Mouse (Mus musculus) granulocyte monocyte progenitor cell, adult 5-6 weeks (primary cell): ENCODE measurements at regions not wholly inside any gene's neighbourhood (a gene's known extent, or its start where the extent isn't known, plus 50 kb on each side); places are given as distances from the start of the nearest gene placed in this dataset.

ENCODE experiments used
- ATAC-seq: replicated peaks from 2 replicates; pipeline ENCODE4 v1.8.0; 2016; ENCODE audit warnings: mild to moderate bottlenecking, moderate TSS enrichment, inconsistent platforms; ENCODE audit not compliant: poor library complexity, severe bottlenecking

DNA sequence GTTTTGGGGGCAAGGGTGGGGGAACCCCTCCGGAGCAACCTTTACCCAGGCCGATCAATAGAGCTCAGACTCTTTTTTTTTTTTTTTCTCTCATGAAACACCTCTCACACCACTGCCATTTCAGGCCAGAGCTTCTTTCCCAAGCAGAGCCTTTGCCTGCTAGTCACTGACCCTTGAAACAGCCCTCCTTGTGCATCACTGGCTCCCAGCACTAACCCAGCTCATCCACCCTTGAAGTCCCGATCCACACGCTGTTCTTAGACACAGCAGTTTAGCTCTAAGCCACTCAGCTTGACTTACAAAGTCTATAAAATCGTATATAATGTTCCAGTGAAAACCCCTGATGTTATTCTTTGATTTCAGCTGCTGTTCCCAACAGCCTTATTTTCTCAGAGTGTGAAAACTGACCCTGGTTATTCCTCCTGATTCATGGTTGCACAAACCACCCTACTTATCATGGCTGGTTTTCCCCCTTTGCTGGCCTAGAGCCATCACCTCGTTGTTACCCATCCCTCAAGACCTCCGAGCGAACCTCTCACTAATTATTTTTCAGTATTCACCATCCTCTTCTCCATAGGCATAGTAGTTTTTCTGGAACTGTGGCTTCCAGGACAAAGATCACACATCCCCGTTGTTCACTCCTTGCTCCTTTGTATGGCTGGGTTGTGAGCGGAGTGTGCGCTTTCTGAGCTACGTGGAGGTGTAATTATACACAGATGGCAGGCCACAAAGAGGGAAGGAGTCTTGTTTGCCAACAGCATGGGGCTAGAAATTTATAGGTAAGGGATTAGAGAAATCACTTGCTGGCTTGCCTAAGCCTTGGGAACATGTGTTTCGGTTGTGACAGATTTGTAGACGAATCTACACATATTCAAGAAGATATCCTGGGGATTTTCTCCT lies 287.6 kb upstream of the Gm10131 start:
- ATAC-seq = no peak

DNA sequence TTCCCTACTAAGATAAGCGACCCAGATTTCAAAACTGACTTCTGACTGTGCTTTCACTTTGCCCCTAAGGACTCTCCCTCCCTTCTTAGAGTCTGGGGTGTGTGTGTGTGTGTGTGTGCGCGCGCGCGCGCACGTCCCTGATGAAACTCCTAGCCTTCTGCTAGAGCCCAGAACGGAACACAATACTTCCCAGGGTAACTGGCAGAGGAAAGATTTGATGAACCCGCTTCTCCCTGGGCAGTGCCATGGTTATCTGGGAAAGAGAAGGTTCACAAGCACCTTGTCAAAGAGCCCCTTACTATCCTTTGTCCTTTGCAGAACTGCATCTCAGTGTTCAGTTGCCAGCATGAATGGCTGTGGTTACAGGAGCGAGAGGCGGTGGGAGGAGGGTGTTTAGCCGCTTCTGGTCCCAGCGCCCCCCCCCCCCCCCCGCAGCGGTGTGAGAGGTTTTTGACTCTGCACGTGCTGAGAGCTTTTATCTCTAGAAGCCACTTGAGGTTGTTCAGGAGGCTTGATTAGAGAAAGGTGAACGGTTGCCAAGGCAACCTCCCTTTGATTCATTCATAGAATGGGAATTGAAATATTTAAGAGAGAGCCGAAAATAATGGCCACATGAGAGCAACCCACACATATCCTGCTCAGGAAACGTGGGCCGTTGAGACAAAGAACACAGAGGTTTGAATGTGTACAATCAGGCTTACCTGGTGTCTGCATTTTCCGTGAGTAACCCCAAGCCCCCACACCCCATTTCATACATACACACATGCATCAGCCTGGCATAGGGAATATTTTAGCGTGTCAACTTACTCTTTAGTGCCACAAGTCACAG lies 286.3 kb upstream of the Gm10131 start:
- peak; percentile 46 for ATAC-seq

DNA sequence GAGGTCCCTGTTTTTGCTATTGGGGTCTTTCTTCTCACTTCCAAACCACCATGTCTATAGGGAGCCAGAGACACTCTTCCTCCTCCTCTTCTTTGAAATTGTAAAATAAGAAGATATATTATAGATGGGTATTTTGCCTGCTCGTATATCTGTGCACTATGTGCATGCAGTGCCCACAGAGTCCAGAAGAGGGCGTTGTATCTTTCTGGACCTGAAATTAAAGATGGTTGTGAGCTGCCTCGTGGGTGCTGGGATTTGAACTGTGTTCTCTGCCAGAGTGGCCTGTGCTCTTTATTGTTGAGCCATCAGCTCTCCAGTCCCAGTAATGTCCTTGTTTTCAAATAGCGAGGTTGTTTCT lies 285.7 kb upstream of the Gm10131 start:
- peak; percentile 37; the same call in 1 of the 2 replicates for ATAC-seq

DNA sequence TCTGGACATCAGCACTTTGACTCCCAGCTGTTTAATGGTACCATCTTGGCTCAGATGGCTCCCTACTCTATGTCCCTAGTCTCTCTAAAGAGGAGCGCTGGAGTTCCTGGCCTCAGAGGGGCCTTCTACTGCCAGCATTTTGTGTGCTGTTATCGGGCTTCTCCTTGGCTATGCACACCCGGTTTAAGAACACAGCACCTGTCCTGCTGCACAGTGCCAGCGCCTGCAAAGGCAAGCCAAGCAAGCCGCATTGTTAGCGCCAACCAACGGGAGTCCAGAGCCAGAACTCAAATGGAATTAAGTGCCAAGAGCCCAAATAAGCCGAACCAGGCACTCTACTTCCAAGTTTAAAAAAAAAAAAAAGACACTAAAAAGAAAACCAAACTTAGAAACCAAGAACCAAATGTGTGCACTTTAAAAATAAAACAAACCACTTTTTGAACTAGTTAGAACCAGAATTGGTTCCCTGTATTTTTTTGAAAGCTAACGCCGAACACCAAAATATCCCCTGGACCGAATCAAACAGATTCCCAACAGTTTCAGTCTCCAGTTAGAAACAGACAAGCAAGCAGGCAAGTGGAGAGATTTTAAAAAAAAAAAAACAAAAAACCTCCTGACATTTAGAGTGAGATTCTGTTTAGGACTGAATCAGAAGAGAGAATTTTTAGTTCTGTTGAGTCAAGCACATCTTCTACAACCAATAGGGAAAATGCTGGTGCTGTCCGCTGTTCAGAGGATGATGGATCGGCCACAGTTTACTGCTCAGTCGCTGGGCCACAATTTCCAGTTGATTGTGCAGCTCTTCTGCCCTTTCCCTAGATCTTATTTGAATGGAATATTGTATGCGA lies 281.7 kb upstream of the Gm10131 start:
- ATAC-seq = no peak

DNA sequence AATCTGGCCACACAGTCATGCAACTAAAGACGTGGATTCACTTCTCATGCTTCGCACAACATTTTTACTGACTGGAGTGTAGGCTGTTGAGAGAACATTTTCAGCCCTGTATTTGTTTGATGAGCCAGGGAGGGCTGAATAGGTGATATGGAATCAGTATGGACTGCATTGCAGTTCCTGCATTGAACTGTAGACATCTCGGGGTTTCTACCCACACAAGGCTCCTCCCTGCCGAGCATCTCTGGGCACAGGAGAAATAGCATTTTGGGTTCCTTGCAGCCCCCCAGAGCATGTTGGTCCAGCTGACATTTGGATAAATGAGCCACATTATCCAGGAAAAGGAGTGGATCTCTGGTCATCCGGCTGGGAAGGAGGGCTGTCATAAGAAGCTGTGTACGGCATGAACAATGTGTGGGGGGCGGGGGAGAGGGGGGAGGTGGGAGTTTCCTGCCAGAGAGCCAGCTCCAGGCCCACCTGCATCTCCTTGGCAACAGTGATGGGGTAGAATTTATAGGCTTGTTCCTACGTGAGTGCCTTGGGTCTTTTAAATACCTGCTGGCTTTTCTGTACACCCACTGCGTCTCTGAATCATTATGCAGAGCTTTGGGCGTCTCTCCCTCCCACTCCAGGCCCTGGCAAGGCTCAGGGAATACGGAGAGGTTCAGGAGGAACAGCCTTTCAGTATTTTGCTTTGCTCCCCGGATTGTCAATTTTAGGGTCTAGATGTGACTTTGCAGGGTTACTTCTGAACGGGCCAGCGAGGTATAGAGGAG lies 280.9 kb upstream of the Gm10131 start:
- no peak for ATAC-seq

DNA sequence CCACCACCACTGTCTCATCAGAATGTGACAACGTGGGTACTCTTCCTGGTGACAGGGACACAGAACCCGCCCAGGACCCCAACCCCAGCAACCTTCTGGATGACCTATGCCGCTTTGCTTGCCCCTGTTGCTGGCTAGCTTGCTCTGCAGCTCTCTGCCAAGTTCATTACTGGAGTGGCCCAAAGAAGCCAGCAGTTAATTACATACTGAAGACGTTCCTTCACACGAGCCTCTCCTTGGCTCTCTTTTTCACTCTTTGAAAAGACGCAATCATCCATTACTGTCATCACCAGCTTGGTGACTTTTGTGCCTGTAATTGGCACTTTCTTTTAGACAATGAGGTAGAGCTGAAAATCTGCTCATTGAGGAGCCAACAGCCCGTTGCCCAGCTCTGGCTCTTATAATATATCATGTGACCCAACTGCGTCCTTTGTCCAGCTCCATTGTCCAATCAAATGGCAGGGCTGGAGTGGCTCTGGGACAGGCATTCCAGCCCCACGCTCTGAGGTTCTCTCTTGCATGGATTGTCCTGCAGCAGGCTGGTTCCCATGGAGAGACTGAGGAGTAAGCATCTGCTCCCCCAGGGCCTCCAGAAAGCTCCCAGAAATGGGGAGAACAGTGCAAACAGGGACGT lies 274.4 kb upstream of the Gm10131 start:
- no peak for ATAC-seq

DNA sequence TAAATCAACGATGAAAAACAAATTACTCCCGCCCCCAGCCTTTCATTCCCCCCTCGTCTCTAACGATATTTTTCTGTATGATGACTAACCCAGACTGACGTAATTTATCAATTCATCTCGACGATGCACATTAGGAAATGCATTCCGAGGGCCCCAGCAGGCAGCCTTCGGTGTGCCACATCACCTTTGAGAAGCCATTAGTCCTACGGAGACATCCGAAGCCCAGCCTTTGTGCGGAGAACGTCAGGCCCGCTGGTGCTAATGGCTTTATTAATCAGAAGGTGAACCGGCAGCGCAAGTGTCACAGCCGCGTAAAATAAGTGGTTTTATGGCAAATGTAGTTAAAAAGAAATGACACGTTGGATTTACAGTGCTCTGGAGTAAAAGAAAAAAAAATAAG lies 269.1 kb upstream of the Gm10131 start:
- ATAC-seq = no peak

DNA sequence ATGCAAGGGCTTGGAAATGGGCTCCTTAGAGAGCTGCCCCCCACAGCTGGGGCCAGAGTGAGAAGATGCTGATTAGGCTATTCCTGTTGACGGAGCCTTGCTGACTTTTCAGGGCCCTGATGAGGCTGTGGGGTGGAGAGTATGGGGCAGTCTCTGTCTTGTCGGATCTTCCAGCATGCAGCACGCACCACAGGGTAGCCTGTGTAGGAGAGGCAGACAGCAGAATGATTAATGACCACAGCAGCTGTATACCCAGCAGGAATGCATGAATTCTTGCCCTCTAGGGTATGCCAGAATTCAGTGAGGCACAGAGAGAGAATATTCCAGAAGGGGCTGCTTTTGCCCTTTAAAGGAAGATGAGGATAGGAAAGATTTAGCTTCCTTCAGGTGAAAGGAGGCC lies 265.6 kb upstream of the Gm10131 start:
- no peak for ATAC-seq

DNA sequence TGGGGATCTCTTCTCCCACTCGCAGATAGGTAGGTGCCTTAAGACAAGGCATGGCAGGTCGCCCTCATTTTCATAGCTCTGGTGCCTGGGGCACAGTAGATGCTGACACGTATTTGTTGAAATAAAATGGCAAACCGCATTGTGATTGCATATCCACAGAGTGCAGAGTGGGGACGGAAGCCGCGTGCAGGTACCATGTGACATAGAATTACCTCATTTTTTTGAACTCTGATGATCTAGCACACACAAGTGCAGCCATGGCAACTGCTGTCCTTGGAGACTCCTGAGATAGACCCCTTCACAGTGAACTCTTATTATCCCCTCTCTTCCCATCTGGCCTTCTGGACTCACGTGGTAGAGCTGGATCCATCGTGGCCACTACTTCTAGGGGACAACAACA lies 262.7 kb upstream of the Gm10131 start:
- ATAC-seq = no peak

DNA sequence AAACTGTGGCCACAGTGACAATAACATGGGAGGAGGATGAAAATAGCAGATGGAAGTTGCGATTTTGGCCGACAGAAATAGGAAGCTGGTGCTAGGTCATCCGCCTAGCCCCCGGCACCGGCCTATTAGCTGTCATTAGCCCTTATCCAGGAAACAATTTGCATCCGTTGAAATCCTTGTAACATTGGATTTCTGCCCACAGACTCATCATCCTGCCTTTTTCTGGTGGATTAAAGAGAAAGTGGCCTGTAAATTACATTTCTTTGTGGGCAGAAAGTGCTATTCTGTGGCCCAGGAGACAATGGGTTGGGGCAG lies 261.1 kb upstream of the Gm10131 start:
- no peak for ATAC-seq

DNA sequence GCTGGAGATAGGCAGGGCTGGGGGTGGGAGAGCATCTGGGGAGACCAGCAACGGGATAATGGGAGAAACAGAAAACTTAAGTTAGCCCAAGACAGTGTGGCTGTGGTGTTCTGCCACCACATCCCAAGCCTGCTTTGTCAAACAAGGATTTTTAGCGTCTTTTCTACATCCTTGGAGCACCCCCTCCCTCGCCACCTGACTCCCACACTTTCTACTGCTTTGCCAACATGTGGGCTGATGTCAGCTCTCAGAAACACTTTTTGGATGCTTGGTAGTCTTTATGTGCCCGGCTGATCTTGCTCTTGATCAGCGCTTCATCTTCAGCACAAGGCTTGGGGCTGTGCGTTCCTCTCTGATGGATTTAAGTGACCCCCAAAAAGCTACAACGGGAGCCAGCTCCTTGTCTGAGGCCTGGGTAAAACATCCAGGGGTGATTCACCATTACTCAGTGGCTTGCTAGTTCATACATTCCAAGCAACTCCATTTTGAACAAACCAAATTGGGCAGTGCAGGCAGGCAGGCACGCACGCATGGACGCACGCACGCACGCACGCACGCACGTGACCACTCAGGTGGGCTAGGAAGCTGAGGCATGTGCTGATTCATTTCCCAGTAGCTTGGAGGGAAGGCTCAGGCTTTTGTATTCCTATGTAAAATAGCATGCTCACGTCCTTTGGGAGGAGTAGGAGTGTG lies 260.6 kb upstream of the Gm10131 start:
- no peak for ATAC-seq

DNA sequence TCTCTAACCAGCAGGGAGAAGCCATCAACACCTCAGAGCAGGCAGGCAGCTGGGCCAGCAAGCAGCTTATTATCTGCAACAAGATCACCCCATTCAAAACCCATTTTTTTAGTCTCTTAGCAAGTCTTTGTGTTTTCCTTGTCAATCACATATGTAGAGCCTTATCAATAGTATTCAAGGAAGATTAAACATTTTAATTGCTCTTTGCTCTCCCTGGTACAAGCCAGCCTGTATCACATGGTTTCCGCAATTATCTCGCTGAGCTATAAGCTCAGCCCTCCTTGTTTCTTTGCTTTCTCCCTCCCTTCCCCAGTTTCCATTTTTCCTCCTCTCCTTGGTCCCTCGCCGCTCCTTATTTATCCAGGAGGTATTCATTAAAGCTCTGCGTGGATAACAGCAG lies 259.9 kb upstream of the Gm10131 start:
- no peak for ATAC-seq

DNA sequence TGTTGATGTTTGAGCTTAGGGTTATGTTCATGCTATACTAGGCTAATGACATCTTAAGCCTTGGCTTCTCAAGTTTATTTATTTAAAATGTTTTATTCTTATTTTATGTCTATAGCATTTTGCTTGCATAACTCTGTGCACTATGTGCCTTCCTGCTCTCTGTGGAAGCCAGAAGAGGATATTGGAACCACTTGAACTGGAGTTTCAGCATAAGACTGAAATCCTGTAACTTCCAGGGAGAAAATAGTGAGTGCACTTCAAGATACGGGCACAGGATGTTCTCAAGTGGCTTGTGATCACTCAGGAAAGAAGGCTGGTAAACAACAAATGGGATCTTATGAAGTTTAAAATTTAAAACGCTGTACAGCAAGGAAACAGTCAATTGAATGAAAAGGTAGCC lies 257.0 kb upstream of the Gm10131 start:
- ATAC-seq = no peak

DNA sequence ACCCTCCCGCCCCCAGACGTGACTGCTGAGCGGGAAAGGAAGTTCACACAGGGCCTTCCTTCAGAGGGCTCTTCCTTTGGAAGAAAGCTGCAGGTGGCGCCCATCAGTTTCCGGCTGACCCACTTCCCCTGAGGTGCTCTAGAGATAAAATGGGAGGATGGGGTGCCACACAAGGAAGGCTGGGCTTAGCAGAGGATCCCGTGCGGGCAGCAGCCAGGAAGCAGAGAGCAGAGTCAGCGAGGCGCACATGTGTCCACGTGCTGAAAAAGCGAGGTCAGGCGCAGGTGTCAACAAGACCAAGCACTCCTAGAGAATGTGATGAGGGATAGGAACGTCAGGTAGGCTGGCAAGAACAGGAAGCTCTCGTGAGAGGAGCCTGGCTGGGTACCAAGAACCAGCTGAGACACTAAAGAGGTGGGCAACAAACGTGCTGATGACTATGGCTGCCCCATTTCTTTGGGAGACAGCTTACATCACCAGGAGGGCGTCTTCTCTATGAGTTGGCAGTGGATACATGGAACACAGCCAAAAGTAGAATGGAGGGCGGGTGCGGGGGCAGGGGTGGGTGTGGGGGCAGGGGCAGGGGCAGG lies 253.0 kb upstream of the Gm10131 start:
- no peak for ATAC-seq

DNA sequence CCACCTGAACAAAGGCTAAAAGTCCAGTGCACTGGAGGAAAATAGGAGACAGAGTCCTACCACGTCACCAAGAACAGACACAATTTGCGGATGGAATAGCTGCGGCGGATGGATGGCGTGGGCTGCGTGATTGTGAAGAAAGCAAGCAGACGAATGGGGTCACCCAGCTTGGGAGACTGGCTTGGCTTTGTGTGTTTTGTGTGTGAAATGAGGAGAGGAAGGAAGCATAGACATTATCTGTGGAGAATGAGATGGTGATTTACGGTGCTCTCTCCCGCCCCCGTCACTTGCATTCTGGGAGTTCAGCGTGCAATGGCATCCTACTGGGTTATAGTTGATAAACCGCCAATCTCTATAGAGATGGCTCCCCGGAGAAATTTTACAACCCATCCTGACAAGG lies 252.1 kb upstream of the Gm10131 start:
- no peak for ATAC-seq

DNA sequence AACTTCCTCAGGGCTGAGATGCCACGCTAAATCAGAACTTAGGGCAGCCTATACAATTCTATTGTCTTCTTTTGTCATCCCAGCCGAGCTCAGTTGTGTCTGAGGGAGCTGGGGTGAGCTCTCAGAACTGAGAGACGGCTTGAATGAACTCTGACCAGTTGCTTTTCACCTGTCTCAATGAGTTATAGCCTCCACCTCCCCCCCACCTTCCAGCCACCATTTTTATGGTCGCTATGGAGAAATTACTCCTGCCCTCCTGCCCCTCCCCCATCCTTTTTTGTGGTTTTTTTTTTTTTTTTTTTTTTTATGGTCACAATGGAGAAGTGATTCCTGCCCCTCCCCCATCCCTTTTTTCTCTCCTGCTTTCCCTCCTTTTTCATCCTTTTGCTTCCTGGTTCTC lies 251.6 kb upstream of the Gm10131 start:
- ATAC-seq = no peak

DNA sequence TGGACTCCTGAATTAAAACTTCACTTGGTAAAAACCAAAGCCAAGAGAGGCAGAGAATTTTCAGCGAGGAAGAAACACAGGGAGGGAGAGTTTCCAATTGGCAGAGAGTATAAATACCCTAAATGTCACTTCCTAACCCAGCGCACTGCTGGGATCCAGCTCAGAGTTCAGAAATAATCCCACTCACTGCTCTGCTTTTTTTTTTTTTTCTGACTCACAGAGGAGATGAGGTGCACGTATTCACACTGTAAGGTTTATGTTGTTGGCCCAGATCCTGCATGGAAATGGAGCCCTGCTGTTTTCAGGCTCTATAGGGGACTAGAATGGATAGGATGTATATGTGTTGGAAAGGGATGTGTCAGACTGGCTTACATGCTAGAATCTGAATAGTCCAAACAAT lies 249.8 kb upstream of the Gm10131 start:
- ATAC-seq = no peak

DNA sequence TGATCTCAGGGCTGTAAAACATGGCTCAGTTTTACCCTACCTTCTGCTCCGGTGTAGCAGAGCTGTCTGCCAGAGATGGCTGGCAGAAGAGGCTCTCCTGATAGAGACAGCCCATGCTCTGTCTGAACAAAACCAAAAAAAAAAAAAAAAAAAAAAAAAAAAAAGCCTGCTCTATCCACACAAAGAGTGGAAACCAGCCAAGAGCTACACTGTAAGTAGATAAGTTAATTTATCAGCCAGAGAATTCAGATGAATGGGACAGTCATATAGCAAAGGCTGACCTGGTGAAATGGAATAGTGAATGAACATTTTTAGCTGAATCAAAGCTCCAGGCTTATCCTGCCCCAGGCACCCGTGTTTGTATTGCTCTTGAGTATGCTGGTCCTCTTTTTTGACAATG lies 248.2 kb upstream of the Gm10131 start:
- no peak for ATAC-seq

DNA sequence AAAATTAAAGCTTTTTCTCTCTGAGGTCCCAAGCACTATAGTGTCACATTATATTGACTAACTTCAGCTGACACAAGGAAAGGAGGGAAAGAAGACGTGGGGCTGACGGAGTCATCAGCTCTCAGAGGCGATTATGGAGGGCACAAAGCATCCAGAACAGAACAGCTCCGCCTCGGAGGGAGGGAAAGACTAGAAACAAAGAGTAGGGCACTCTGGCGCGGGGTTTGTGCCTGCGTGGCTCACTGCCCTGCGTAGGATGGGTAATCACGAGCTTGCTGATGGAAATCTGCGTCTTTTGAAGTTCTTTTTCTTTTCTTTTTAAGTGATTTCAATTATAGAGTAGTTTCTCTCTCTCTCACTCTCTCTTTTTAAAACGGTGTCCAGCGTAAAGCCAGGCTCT lies 243.5 kb upstream of the Gm10131 start:
- no peak for ATAC-seq
